Mouse (Mus musculus) hindbrain, postnatal 0 days (tissue): ENCODE results near the gene Lsp1. TPM values are rescaled to one million over a fixed set of nuclear protein-coding genes. Genes with fewer than 3 reads are reported as not detected.
A peak's percentile ranks its signal among the peaks of the same experiment; 100 is the strongest.

Source experiments
- ATAC-seq: fragments of 200-750 bp; cut with Nextera tagmentation; 2 replicates; pipeline ENCODE4 v1.8.0; 2017; ENCODE audit warnings: mild to moderate bottlenecking, moderate TSS enrichment, moderate library complexity
- DNase-seq: peaks from one replicate; pipeline ENCODE4 v3.0.0-alpha.2; 2015; ENCODE audit warnings: low spot score
- H3K27ac ChIP-seq: fragments of 300-500 bp; sonication (generic); 2 replicates; pipeline ENCODE4 v1.5.1; 2014; ENCODE audit warnings: mild to moderate bottlenecking
- H3K27me3 ChIP-seq: fragments of 300-500 bp; sonication (generic); 2 replicates; pipeline ENCODE4 v1.6.1; 2014; ENCODE audit warnings: low read length, mixed read lengths; ENCODE audit not compliant: insufficient read depth
- H3K36me3 ChIP-seq: fragments of 300-500 bp; sonication (generic); 2 replicates; pipeline ENCODE4 v1.6.1; 2014; ENCODE audit warnings: low read length, mixed read lengths; ENCODE audit not compliant: insufficient read depth
- H3K4me1 ChIP-seq: fragments of 300-500 bp; sonication (generic); 2 replicates; pipeline ENCODE4 v1.6.1; 2014; ENCODE audit warnings: antibody characterized with exemption, low read length, mixed read lengths; ENCODE audit not compliant: insufficient read depth
- H3K4me2 ChIP-seq: fragments of 300-500 bp; sonication (generic); 2 replicates; pipeline ENCODE4 v1.6.1; 2014; ENCODE audit warnings: low read depth, mild to moderate bottlenecking, low read length, moderate library complexity, mixed read lengths
- H3K4me3 ChIP-seq: fragments of 300-500 bp; sonication (generic); 2 replicates; pipeline ENCODE4 v1.5.1; 2014; ENCODE audit warnings: low read length
- H3K9ac ChIP-seq: fragments of 300-500 bp; sonication (generic); replicated peaks from 2 replicates; pipeline ENCODE4 v1.6.1; 2014; ENCODE audit warnings: mild to moderate bottlenecking, low read length, moderate library complexity, mixed read lengths
- H3K9me3 ChIP-seq: fragments of 300-500 bp; sonication (generic); 2 replicates; pipeline ENCODE4 v1.6.1; 2016; ENCODE audit warnings: low read length, mixed read lengths
- CTCF ChIP-seq: IDR thresholded peaks from 2 replicates; pipeline ENCODE4 v1.5.1; 2016; ENCODE audit warnings: antibody characterized with exemption, control low read depth, low read depth
- WGBS: fragments of 180-500 bp; shearing (Covaris S2); extraction: QIAGEN DNeasy Blood & Tissue Kit; methylation state at CpG from one replicate; pipeline ENCODE4 v1.1.7; 2014; 5-methylcytosine and 5-hydroxymethylcytosine counted together
- polyA plus RNA-seq: library from polyadenylated mRNA; unstranded; fragments of >200 nt; fragmentation: Nextera tagmentation; extraction: Ambion mirVana; gene quantifications from 2 replicates; pipeline ENCODE4 v1.2.1, GENCODE M21; 2015
- total RNA-seq: library from RNA; depleted of rRNA; stranded (reverse); fragments of >200 nt; gene quantifications from 2 replicates; pipeline ENCODE4 v1.2.3, GENCODE M21; 2014; rRNA removed

Lsp1 gene
- total and polyA plus RNA-seq, 2 experiments from 2014 or later = 4.6 to 7.2 TPM

GRCm38 (mm10) chr7:142539828-142540227 is 79.2 kb downstream of the Lsp1 start:
- no peak for ATAC-seq

GRCm38 (mm10) chr7:142542771-142543303 is 82.2 kb downstream of the Lsp1 start:
- Histone ChIP-seq H3K27ac (no peak overlapping the region), H3K4me2 (no peak overlapping the region), H3K4me1 (no peaks in the 10 kb centered on the region), H3K27me3 (no peaks in the 10 kb centered on the region), H3K9me3 (no peaks in the 10 kb centered on the region), H3K4me3 (no peak overlapping the region), H3K36me3 (peaks cover 13% of the 10 kb centered on the region; the same call in 1 of the 2 replicates), H3K9ac (peak overlapping the region; percentile 33; the same call in 1 of the 2 replicates)
- WGBS = 35% methylated on average over 11 of the region's 11 CpGs
- TF ChIP-seq CTCF = no peak
- DNase-seq (no peak), ATAC-seq (no peak)

More at GRCm38 (mm10) chr7:142539828-142540227, 79.2 kb downstream of the Lsp1 start:
- DNase-seq = no peak
- Histone ChIP-seq H3K27ac (no peak overlapping the region), H3K9ac (no peak overlapping the region), H3K9me3 (no peaks in the 10 kb centered on the region), H3K27me3 (no peaks in the 10 kb centered on the region), H3K4me3 (no peak overlapping the region), H3K36me3 (peaks cover 10% of the 10 kb centered on the region; the same call in 1 of the 2 replicates), H3K4me2 (no peak overlapping the region), H3K4me1 (no peaks in the 10 kb centered on the region)
- WGBS = 69% methylated on average over 8 of the region's 8 CpGs
- TF ChIP-seq CTCF = no peak

Other genes starting within 250 kb of the Lsp1 start
- not detected in 2 replicates for gene Gm7579, start 248.9 kb upstream of the Lsp1 start, total RNA-seq
- gene Gm7579, start 248.9 kb upstream of the Lsp1 start, polyA plus RNA-seq = not detected in 2 replicates
- not detected in 2 replicates for gene Krtap5-5, start 230.8 kb upstream of the Lsp1 start, total RNA-seq
- gene Krtap5-5, start 230.8 kb upstream of the Lsp1 start, polyA plus RNA-seq = not detected in 2 replicates
- not detected in 2 replicates for gene Gm40460, start 219.7 kb upstream of the Lsp1 start, total RNA-seq
- not detected in 2 replicates for gene Gm40460, start 219.7 kb upstream of the Lsp1 start, polyA plus RNA-seq
- not detected in 2 replicates for gene Gm2431, start 202.5 kb upstream of the Lsp1 start, total RNA-seq
- not detected in 2 replicates for gene Gm2431, start 202.5 kb upstream of the Lsp1 start, polyA plus RNA-seq
- not detected in 2 replicates for gene Gm4559, start 186.4 kb upstream of the Lsp1 start, total RNA-seq
- not detected in 2 replicates for gene Gm4559, start 186.4 kb upstream of the Lsp1 start, polyA plus RNA-seq
- gene Krtap5-1, start 163.7 kb upstream of the Lsp1 start, total RNA-seq = not detected in 2 replicates
- gene Krtap5-1, start 163.7 kb upstream of the Lsp1 start, polyA plus RNA-seq = not detected in 2 replicates
- gene Krtap5-4, start 157.3 kb upstream of the Lsp1 start, total RNA-seq = not detected in 2 replicates
- not detected in 2 replicates for gene Krtap5-4, start 157.3 kb upstream of the Lsp1 start, polyA plus RNA-seq
- gene Ifitm10, start 87.1 kb upstream of the Lsp1 start, total RNA-seq = 22.7 and 25.4 TPM in 2 replicates
- 17.2 and 19.9 TPM in 2 replicates for gene Ifitm10, start 87.1 kb upstream of the Lsp1 start, polyA plus RNA-seq
- gene Gm49369, start 78.1 kb upstream of the Lsp1 start, total RNA-seq = 1.0 TPM in 1 of 2 replicates, not detected in the other
- gene Gm49369, start 78.1 kb upstream of the Lsp1 start, polyA plus RNA-seq = 2.1 and 2.9 TPM in 2 replicates
- gene Ctsd, start 72.8 kb upstream of the Lsp1 start, total RNA-seq = 638 and 755 TPM in 2 replicates
- 400 and 402 TPM in 2 replicates for gene Ctsd, start 72.8 kb upstream of the Lsp1 start, polyA plus RNA-seq
- gene Syt8, start 26.0 kb upstream of the Lsp1 start, total RNA-seq = not detected in 2 replicates
- gene Syt8, start 26.0 kb upstream of the Lsp1 start, polyA plus RNA-seq = 0.15 TPM in 1 of 2 replicates, not detected in the other
- 1.3 and 8.5 TPM in 2 replicates for gene Tnni2, start 19.0 kb upstream of the Lsp1 start, total RNA-seq
- 0.63 TPM in 2 replicates for gene Tnni2, start 19.0 kb upstream of the Lsp1 start, polyA plus RNA-seq
- 1.3 and 4.7 TPM in 2 replicates for gene Tnnt3, start 38.0 kb downstream of the Lsp1 start, total RNA-seq
- 3.1 and 3.9 TPM in 2 replicates for gene Tnnt3, start 38.0 kb downstream of the Lsp1 start, polyA plus RNA-seq
- 64.0 and 69.3 TPM in 2 replicates for gene Mrpl23, start 71.9 kb downstream of the Lsp1 start, total RNA-seq
- 17.4 and 25.5 TPM in 2 replicates for gene Mrpl23, start 71.9 kb downstream of the Lsp1 start, polyA plus RNA-seq
- 262 and 308 TPM in 2 replicates for gene Igf2, start 206.0 kb downstream of the Lsp1 start, total RNA-seq
- 200 and 279 TPM in 2 replicates for gene Igf2, start 206.0 kb downstream of the Lsp1 start, polyA plus RNA-seq
- gene Gm49394, start 209.1 kb downstream of the Lsp1 start, total RNA-seq = 0.32 and 0.68 TPM in 2 replicates
- gene Gm49394, start 209.1 kb downstream of the Lsp1 start, polyA plus RNA-seq = not detected in 2 replicates